Mouse (Mus musculus): Measurements from ENCODE around the gene Mbnl2. TPM values are rescaled to one million over a fixed set of nuclear protein-coding genes. Genes with fewer than 3 reads are reported as not detected.

Mbnl2 gene
- total RNA-seq, 2 experiments from 2014 or later = 230 to 238 TPM

DNA sequence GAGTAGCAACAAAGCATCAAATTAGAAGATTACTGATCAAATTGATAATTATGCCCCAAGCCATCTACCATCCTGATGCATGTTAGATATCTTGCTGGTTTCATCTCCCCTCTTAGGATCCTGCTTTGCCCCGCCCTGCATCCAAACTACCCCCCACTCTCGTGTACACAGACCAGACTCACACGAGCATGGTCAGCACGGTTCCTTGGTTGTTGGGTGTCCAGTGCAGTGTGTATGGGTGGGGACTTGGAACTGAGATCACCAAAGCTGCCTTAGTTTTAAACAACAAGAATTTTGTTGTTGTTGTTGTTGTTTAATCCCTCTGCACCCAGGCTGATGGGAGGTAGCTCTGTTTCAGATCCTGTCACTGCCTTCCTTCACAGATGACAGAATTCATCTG lies 101.7 kb downstream of the Mbnl2 start:
- no peak for DNase-seq (ENCODE audit: extremely low spot score in 1 of 2, low spot score in 1 of 2)

DNA sequence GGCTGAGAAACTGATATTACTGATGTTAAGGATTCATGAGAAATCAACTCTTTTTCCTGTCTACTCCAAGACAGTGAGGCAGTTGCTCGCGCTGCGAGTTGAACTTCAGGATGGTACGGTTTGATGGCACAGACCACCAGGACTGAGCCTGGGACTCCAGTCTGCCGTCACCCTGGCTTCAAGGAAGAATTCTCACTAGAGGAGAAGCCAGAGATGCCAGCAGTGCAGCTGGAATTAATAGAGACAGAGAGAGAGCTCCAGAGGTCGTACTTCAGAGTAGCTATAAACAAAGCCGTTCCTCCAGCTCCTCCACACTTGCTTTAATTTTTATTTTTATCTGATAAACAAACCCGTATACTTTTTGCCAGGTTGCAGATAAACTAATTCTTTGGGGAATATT lies 102.5 kb downstream of the Mbnl2 start:
- DNase-seq (ENCODE audit: extremely low spot score in 1 of 2, low spot score in 1 of 2) = no peak

DNA sequence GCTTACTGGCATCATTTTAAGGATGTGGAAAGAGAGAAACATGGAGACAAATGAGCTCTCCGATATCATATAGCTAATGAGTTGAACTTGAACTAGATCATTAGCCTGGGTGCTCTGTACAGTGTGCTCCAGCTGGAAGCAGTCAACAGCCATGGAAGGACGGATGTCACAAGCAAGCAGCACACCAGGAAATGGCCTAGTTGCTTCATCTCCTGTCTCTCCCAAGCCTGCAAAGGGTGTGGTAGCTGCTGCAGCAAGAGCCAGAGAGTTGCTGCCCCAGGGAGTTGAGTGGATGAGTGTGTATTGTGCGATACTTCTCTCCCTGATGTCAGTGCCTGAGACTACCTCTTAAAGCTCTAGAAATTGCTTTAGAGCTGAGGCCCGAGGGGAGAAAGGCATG lies 104.2 kb downstream of the Mbnl2 start:
- no peak for DNase-seq (ENCODE audit: extremely low spot score in 1 of 2, low spot score in 1 of 2)

DNA sequence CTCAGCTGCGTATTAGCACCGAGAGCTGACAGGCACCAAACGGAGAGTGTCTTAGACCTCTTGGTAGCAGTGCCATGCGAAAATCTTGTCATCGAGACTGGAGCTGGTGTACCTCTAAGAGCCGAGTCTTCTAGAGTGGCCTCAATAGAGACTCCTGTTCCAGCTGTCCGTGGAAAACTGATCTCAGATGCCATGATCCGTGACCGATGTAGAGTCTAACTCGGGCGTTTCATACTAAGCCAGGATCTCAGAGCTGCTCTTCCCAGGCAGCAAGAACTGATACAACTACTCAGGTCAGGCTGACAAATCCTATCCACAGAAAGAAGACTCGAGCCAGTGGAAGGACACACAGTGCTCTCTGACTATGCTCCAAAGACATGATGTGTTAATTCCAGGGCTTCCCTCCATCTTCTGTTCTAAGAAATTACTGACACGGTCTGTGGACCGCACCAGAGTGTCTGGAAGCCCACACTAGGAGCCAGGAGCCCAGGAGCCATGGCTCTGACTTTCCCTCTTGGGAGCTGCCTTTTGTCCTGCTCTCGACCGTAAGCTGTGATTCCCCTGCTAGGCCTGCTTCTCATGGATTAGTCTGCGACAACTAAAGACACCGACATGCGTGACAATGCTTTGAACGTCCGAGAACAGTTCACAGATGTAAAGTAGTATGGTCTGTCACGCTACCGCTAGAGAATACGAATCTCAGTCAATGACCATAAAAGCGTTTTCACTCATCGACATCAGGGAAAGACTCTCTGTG lies 106.1 kb downstream of the Mbnl2 start:
- DNase-seq (ENCODE audit: extremely low spot score in 1 of 2, low spot score in 1 of 2) = no peak

DNA sequence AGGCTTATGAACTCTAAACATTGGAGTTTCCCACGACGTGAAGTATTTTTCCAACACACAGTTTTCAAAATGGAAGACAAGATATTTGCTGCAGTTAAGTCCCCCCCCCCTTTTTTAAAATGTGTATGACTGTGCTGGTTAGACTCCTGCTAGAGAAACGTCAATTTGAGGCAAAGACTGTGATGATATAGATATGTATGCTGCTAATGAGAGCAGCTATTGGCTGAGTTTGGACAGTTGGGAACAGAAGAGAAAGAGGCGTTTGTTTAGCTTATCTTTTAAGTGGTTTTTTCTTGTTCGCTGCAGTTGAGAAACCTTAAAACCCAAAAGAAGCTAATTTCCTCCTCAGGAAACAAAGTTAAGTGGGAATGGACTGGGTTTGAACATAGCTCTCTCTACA lies 106.7 kb downstream of the Mbnl2 start:
- DNase-seq (ENCODE audit: extremely low spot score in 1 of 2, low spot score in 1 of 2) = no peak

- no peak for DNase-seq (ENCODE audit: extremely low spot score in 1 of 2, low spot score in 1 of 2)
Observed at GRCm38 (mm10) chr14:120383186-120383851, 107.8 kb downstream of the Mbnl2 start.

- no peak for DNase-seq (ENCODE audit: extremely low spot score in 1 of 2, low spot score in 1 of 2)
Observed at GRCm38 (mm10) chr14:120384615-120385014, 109.1 kb downstream of the Mbnl2 start.

DNA sequence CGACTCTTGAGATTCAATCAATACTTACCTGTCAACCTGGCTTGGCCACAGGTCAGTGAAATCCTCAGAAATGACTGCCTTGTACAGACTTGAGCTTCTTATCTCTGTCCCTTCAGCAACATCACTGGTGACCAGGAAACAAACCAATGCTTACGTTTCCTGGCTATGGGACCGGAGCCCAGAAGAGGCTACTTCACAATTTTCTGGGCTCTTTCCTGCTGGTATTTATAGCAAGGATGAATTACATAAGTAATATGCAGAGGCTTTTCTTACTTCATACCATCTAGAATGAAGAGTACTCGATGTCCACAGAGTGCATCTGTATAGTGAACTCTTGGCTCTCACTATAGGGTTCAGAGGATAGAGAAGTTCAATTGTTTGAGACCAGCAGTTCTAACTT lies 111.8 kb downstream of the Mbnl2 start:
- DNase-seq (ENCODE audit: extremely low spot score in 1 of 2, low spot score in 1 of 2) = no peak

DNA sequence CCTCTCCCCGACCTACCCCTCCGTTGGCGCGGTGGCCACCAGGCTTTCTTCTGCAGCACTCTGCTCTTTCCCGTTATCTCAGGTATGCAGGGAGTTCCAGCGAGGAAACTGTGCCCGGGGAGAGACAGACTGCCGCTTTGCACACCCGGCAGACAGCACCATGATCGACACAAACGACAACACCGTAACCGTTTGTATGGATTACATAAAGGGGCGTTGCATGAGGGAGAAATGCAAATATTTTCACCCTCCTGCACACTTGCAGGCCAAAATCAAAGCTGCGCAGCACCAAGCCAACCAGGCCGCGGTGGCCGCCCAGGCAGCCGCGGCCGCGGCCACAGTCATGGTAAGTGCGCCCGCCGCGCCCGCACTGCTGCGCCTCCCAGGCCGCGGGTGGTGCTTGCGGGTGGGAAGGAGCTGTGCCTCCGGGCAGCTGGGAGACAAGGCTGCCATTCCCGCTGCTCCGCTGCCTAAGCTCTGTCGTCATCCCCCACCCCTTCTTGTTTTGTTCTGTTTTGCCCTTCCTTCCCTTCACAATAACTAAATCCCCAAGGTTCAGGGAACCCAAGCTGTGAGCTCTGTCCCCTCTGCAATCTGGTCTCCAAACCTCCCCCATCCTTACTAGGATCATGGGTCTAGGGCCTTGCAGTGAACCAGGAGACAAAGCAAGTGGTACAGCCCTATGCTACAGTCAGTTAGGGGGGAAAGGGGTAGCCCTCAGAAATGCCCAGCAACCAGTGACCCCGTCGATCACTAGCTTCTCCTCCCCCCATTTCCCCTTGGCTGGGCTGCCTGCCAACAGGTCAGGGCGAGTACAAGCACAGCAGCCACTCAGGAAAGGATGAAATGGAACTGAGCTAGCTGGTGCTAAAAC lies 113.6 kb downstream of the Mbnl2 start:
- DNase-seq (ENCODE audit: extremely low spot score in 1 of 2, low spot score in 1 of 2) = no peak

- no peak for DNase-seq (ENCODE audit: extremely low spot score in 1 of 2, low spot score in 1 of 2)
Observed at GRCm38 (mm10) chr14:120390231-120390944, 114.9 kb downstream of the Mbnl2 start.

DNA sequence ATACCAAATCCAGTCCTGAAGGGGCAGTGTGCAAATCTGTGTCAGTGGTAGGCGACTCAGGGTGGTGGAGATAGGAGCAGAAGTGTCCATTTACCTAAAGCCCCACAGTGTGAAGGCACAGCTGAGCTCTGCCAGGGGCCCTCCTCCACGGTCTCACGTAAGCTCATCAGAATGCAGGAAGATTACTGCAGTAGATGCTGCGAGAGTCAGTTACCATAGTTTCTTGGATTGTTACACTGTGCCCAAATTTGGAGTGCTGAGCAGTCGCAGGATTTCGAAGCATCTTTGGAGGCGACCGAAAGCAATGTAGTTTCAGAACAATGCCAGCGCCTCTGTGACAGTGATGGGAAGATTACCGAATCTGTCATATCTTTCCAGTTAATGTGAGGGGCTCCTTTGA lies 116.2 kb downstream of the Mbnl2 start:
- peak in 1 of 2 experiments; percentile 39 for DNase-seq (ENCODE audit: extremely low spot score in 1 of 2, low spot score in 1 of 2)

GRCm38 (mm10) chr14:120392441-120392840 lies 117.0 kb downstream of the Mbnl2 start:
- no peak for DNase-seq (ENCODE audit: extremely low spot score in 1 of 2, low spot score in 1 of 2)

- no peak for DNase-seq (ENCODE audit: extremely low spot score in 1 of 2, low spot score in 1 of 2)
Observed at GRCm38 (mm10) chr14:120393441-120393840, 118.0 kb downstream of the Mbnl2 start.

- DNase-seq (ENCODE audit: extremely low spot score in 1 of 2, low spot score in 1 of 2) = no peak
Observed at GRCm38 (mm10) chr14:120394216-120394615, 118.7 kb downstream of the Mbnl2 start.

GRCm38 (mm10) chr14:120394827-120395226 lies 119.4 kb downstream of the Mbnl2 start:
- no peak for DNase-seq (ENCODE audit: extremely low spot score in 1 of 2, low spot score in 1 of 2)

DNA sequence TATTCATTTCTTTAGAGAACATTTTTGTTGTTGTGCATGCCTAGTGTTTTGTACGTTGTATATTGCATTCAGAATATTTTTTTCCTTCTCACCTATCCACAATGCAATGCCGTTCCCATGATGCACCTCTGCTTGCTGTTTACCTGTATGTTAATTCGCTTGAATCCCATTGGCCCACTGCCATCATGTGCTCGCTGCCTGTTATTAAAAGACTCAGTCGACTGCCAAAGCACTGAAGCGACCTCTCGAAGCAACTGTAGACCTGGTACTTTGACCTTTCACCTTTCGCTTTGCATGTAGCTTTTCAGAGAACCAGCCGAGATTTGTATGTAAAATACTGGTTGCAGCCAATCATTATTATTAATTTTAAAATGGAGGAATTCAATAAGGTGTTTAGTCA lies 120.0 kb downstream of the Mbnl2 start:
- DNase-seq (ENCODE audit: extremely low spot score in 1 of 2, low spot score in 1 of 2) = no peak

DNA sequence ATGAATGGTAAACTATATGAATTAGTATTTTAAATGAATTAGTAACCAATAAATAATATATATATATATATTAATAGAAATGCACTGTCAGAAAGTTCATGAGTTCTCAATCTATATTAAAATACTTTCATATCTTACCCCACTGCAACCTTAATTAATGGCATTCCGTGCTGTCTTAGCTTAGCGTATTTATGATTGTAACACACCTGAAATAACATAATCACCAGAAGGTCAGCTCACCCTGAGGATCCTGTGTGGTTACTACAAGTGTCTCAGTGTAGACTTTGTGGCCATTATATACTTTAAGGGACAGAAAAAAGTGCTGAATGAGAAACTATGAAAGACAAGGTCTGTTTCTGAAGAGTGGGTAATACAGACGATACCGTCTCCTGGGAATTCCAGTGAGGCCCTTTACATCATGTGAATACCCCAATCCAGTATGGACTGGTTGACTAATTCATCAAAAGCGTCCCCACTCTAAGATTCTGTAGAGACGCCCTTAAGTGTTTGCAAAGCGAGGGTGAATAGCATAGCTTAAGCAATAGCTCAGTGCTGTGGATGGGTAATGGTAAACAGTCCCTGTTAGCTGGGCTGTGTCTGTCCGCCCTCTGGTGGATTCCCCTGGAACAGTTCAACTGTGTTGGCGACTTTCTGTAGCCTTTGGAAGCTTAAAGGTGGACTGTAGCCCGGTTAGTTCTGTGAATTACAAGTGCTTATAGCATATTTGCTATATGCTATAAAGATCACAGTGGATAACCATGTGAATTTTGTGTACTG lies 122.6 kb downstream of the Mbnl2 start:
- DNase-seq (ENCODE audit: extremely low spot score in 1 of 2, low spot score in 1 of 2) = peak; percentile 44 to 77

DNA sequence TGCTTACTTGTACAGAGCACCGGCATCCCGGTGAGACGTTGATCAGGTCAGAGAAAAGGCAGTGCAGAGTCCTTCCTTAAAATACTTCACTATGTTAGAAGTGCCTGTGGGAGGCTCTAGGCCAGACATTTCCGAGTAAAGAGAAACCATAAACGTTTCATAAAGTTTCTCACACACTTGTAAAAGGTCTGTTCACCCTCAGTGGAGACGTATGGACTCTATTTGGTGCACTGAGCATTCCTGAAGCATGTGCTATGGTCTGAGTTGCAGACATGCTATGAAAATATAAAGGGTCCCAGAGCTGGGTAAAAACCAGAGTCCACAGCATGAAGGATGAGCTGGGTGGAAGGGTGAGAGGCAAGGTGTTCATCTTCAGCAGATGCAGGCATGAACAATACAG lies 124.1 kb downstream of the Mbnl2 start:
- no peak for DNase-seq (ENCODE audit: extremely low spot score in 1 of 2, low spot score in 1 of 2)

GRCm38 (mm10) chr14:120401158-120401557 lies 125.7 kb downstream of the Mbnl2 start:
- no peak for DNase-seq (ENCODE audit: extremely low spot score in 1 of 2, low spot score in 1 of 2)

- no peak for DNase-seq (ENCODE audit: extremely low spot score in 1 of 2, low spot score in 1 of 2)
Observed at GRCm38 (mm10) chr14:120402715-120403114, 127.2 kb downstream of the Mbnl2 start.

Measured in layer of hippocampus, postnatal 25 days (tissue).